Mouse (Mus musculus) liver, adult 10 weeks (tissue): ENCODE data around the gene Vmn1r65. TPM values are rescaled to one million over a fixed set of nuclear protein-coding genes. Genes with fewer than 3 reads are reported as not detected.

Source experiments
- polyA plus RNA-seq: library from polyadenylated mRNA; stranded (reverse); fragments of 350-450 nt; fragmentation: Illumina TruSeq; extraction: RNeasy Lipid Tissue Mini Kit (QIAGEN cat#74804); gene quantifications from one replicate; pipeline ENCODE4 v1.2.3, GENCODE M21; 2014; ENCODE audit warnings: low read depth, low replicate concordance

Gene Vmn1r65
- not detected for polyA plus RNA-seq

DNA sequence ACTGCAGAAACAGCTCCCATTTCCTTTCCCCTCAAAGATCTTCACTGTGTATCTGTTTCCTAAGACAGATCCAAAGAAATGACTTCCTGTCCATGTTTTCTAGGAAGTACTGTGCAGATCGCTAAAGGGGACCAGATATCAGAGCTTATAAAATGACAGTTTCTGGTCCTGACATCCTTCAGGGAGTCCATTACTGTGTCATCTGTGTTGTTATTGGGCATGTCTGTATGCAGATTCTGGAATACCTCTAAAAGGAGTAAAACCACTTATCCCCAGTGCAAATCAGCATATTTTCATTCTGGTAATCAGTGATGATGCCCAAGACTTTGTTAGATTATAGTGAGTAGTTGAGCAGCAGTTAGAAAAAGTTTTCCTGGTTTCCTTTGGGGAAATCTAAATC lies at the start of gene Vmn1r65:
Gene Vmn1r65, minus strand, starts transcription at position 101 of the 400 bp plus-strand sequence.

GRCm38 (mm10) chr7:6044861-6045260 lies 34.1 kb upstream of the Vmn1r65 start, which contains the start of gene Nlrp4c:
Gene Nlrp4c, plus strand, starts transcription at chr7:6045161.

Other genes with a start within 250 kb of the Vmn1r65 start
- not detected for gene Vmn1r63, start 205.6 kb downstream of the Vmn1r65 start, polyA plus RNA-seq
- not detected for gene Vmn1r64, start 126.5 kb downstream of the Vmn1r65 start, polyA plus RNA-seq
- gene Nlrp4c, start 34.2 kb upstream of the Vmn1r65 start, polyA plus RNA-seq, result not detected
- 5.3 TPM for gene Zfp787, start 145.0 kb upstream of the Vmn1r65 start, polyA plus RNA-seq
- 4.8 TPM for gene Zfp444, start 161.2 kb upstream of the Vmn1r65 start, polyA plus RNA-seq
- gene Galp, start 186.1 kb upstream of the Vmn1r65 start, polyA plus RNA-seq, result not detected
- gene Zscan5b, start 211.3 kb upstream of the Vmn1r65 start, polyA plus RNA-seq, result not detected
- gene Epp13, start 241.7 kb upstream of the Vmn1r65 start, polyA plus RNA-seq, result not detected